Mouse (Mus musculus) hindbrain, embryonic 14.5 days (tissue): ENCODE results near the gene Gm26992. TPM values are rescaled to one million over a fixed set of nuclear protein-coding genes. Genes with fewer than 3 reads are reported as not detected.

Source experiments
- ATAC-seq: fragments of 200-750 bp; cut with Nextera tagmentation; 2 replicates; pipeline ENCODE4 v1.8.0; 2017; ENCODE audit warnings: moderate number of reproducible peaks, mild to moderate bottlenecking, moderate TSS enrichment, moderate library complexity; ENCODE audit not compliant: low FRiP score
- DNase-seq: peaks from one replicate; pipeline ENCODE4 v3.0.0-alpha.2; 2015; ENCODE audit warnings: low spot score
- H3K27ac ChIP-seq: fragments of 300-500 bp; sonication (generic); 2 replicates; pipeline ENCODE4 v1.5.1; 2014; ENCODE audit warnings: mild to moderate bottlenecking, moderate library complexity
- H3K27me3 ChIP-seq: fragments of 300-500 bp; sonication (generic); 2 replicates; pipeline ENCODE4 v1.6.1; 2014; ENCODE audit warnings: mild to moderate bottlenecking, low read length, mixed read lengths; ENCODE audit not compliant: control insufficient read depth, insufficient read depth
- H3K36me3 ChIP-seq: fragments of 300-500 bp; sonication (generic); replicated peaks from 2 replicates; pipeline ENCODE4 v1.6.1; 2014; ENCODE audit not compliant: control insufficient read depth, insufficient read depth
- H3K4me1 ChIP-seq: fragments of 300-500 bp; sonication (generic); replicated peaks from 2 replicates; pipeline ENCODE4 v1.6.1; 2014; ENCODE audit warnings: antibody characterized with exemption, low read length, mixed read lengths; ENCODE audit not compliant: control insufficient read depth, insufficient read depth
- H3K4me2 ChIP-seq: fragments of 300-500 bp; sonication (generic); replicated peaks from 2 replicates; pipeline ENCODE4 v1.6.1; 2014; ENCODE audit warnings: mild to moderate bottlenecking, moderate library complexity
- H3K4me3 ChIP-seq: fragments of 300-500 bp; sonication (generic); replicated peaks from 2 replicates; pipeline ENCODE4 v1.5.1; 2014; ENCODE audit warnings: mild to moderate bottlenecking, low read length
- H3K9ac ChIP-seq: fragments of 300-500 bp; sonication (generic); 2 replicates; pipeline ENCODE4 v1.6.1; 2014
- H3K9me3 ChIP-seq: fragments of 300-500 bp; sonication (generic); 2 replicates; pipeline ENCODE4 v1.6.1; 2016; ENCODE audit warnings: low read length; ENCODE audit not compliant: control insufficient read depth
- WGBS: fragments of 180-500 bp; shearing (Covaris S2); extraction: QIAGEN DNeasy Blood & Tissue Kit; methylation state at CpG from one replicate; pipeline ENCODE4 v1.1.7; 2014; 5-methylcytosine and 5-hydroxymethylcytosine counted together
- polyA plus RNA-seq: library from polyadenylated mRNA; unstranded; fragments of >200 nt; fragmentation: Nextera tagmentation; extraction: Ambion mirVana; gene quantifications from 2 replicates; pipeline ENCODE4 v1.2.1, GENCODE M21; 2014

Gene Gm26992
- polyA plus RNA-seq, 1 experiment from 2014 or later, result not detected

- DNase-seq (no peak), ATAC-seq (no peak)
- Histone ChIP-seq H3K4me1 (peaks cover 15% of the 10 kb centered on the region; the same call in 1 of the 2 replicates), H3K9me3 (no peaks in the 10 kb centered on the region), H3K27me3 (no peaks in the 10 kb centered on the region), H3K27ac (no peak overlapping the region), H3K36me3 (peaks cover 14% of the 10 kb centered on the region), H3K9ac (no peak overlapping the region), H3K4me2 (no peak overlapping the region), H3K4me3 (no peak overlapping the region)
- WGBS, result 87% methylated on average over 3 of the region's 3 CpGs
Measured at GRCm38 (mm10) chrX:103499374-103499773, 77.6 kb downstream of the Gm26992 start.

GRCm38 (mm10) chrX:103500137-103500536 lies 78.3 kb downstream of the Gm26992 start:
- WGBS, result 97% methylated on average over 2 of the region's 2 CpGs

GRCm38 (mm10) chrX:103508218-103508617 lies 86.4 kb downstream of the Gm26992 start:
- H3K36me3 ChIP-seq, result peaks cover 18% of the 10 kb centered on the region; the same call in 1 of the 2 replicates
- no peak overlapping the region for H3K9ac ChIP-seq
- WGBS, result 98% methylated on average over 4 of the region's 4 CpGs
- no peaks in the 10 kb centered on the region for H3K4me1 ChIP-seq
- no peak overlapping the region for H3K4me2 ChIP-seq
- H3K9me3 ChIP-seq, result no peaks in the 10 kb centered on the region
- DNase-seq (no peak), ATAC-seq (no peak)
- no peak overlapping the region for H3K27ac ChIP-seq
- no peaks in the 10 kb centered on the region for H3K27me3 ChIP-seq
- no peak overlapping the region for H3K4me3 ChIP-seq

More at GRCm38 (mm10) chrX:103500137-103500536, 78.3 kb downstream of the Gm26992 start:
- H3K27me3 ChIP-seq, result no peaks in the 10 kb centered on the region
- H3K9ac ChIP-seq, result no peak overlapping the region
- H3K36me3 ChIP-seq, result peaks cover 22% of the 10 kb centered on the region
- no peaks in the 10 kb centered on the region for H3K9me3 ChIP-seq
- no peak overlapping the region for H3K4me3 ChIP-seq
- no peak overlapping the region for H3K27ac ChIP-seq
- H3K4me1 ChIP-seq, result 0 out of 2 replicates have a peak, but pooled peaks cover 8% of the 10 kb centered on the region
- H3K4me2 ChIP-seq, result no peak overlapping the region
- ATAC-seq (no peak), DNase-seq (no peak)

GRCm38 (mm10) chrX:103509168-103510019 lies 87.6 kb downstream of the Gm26992 start:
- no peak overlapping the region for H3K27ac ChIP-seq
- H3K36me3 ChIP-seq, result 0 out of 2 replicates have a peak, but pooled peaks cover 12% of the 10 kb centered on the region
- H3K9ac ChIP-seq, result no peak overlapping the region
- no peaks in the 10 kb centered on the region for H3K4me1 ChIP-seq
- no peaks in the 10 kb centered on the region for H3K27me3 ChIP-seq
- no peak overlapping the region for H3K4me3 ChIP-seq
- no peak for DNase-seq
- 85% methylated on average over 8 of the region's 8 CpGs for WGBS
- no peaks in the 10 kb centered on the region for H3K9me3 ChIP-seq
- no peak overlapping the region for H3K4me2 ChIP-seq
- ATAC-seq, result no peak

GRCm38 (mm10) chrX:103514782-103515181 lies 93.0 kb downstream of the Gm26992 start:
- no peak for DNase-seq
- no peaks in the 10 kb centered on the region for H3K27me3 ChIP-seq

GRCm38 (mm10) chrX:103515346-103515745 lies 93.5 kb downstream of the Gm26992 start:
- no peaks in the 10 kb centered on the region for H3K9me3 ChIP-seq
- H3K9ac ChIP-seq, result no peak overlapping the region
- H3K4me1 ChIP-seq, result no peaks in the 10 kb centered on the region
- no peak overlapping the region for H3K27ac ChIP-seq
- ATAC-seq (no peak), DNase-seq (no peak)
- H3K27me3 ChIP-seq, result no peaks in the 10 kb centered on the region
- no peak overlapping the region for H3K4me3 ChIP-seq
- WGBS, result 91% methylated on average over 1 of the region's 1 CpGs
- H3K4me2 ChIP-seq, result no peak overlapping the region
- H3K36me3 ChIP-seq, result no peaks in the 10 kb centered on the region

More at GRCm38 (mm10) chrX:103514782-103515181, 93.0 kb downstream of the Gm26992 start:
- Histone ChIP-seq H3K4me1 (no peaks in the 10 kb centered on the region), H3K27ac (no peak overlapping the region), H3K36me3 (no peaks in the 10 kb centered on the region), H3K4me3 (no peak overlapping the region), H3K9me3 (no peaks in the 10 kb centered on the region), H3K4me2 (no peak overlapping the region), H3K9ac (no peak overlapping the region)
- ATAC-seq, result no peak
- WGBS, result 66% methylated on average over 4 of the region's 4 CpGs

- H3K27ac ChIP-seq, result no peak overlapping the region
- H3K36me3 ChIP-seq, result no peaks in the 10 kb centered on the region
- H3K4me2 ChIP-seq, result no peak overlapping the region
- H3K4me3 ChIP-seq, result no peak overlapping the region
- no peaks in the 10 kb centered on the region for H3K4me1 ChIP-seq
- no peaks in the 10 kb centered on the region for H3K9me3 ChIP-seq
- ATAC-seq (no peak), DNase-seq (no peak)
- H3K9ac ChIP-seq, result no peak overlapping the region
- no peaks in the 10 kb centered on the region for H3K27me3 ChIP-seq
- 100% methylated on average over 2 of the region's 2 CpGs for WGBS
Measured at GRCm38 (mm10) chrX:103518798-103519197, 97.0 kb downstream of the Gm26992 start.

GRCm38 (mm10) chrX:103519547-103519946 lies 97.7 kb downstream of the Gm26992 start:
- DNase-seq, result no peak
- Histone ChIP-seq H3K4me2 (no peak overlapping the region), H3K36me3 (no peaks in the 10 kb centered on the region), H3K4me1 (no peaks in the 10 kb centered on the region), H3K27me3 (no peaks in the 10 kb centered on the region), H3K27ac (no peak overlapping the region), H3K9ac (no peak overlapping the region), H3K4me3 (no peak overlapping the region), H3K9me3 (no peaks in the 10 kb centered on the region)
- WGBS, result 88% methylated on average over 3 of the region's 3 CpGs
- ATAC-seq, result no peak

- no peak overlapping the region for H3K4me2 ChIP-seq
- no peaks in the 10 kb centered on the region for H3K27me3 ChIP-seq
- H3K9ac ChIP-seq, result no peak overlapping the region
- H3K4me1 ChIP-seq, result no peaks in the 10 kb centered on the region
- no peak overlapping the region for H3K4me3 ChIP-seq
- WGBS, result 68% methylated on average over 4 of the region's 4 CpGs
- DNase-seq, result no peak
- no peak for ATAC-seq
- no peaks in the 10 kb centered on the region for H3K36me3 ChIP-seq
- H3K27ac ChIP-seq, result no peak overlapping the region
- no peaks in the 10 kb centered on the region for H3K9me3 ChIP-seq
Measured at GRCm38 (mm10) chrX:103521221-103521716, 99.5 kb downstream of the Gm26992 start.
